Mouse (Mus musculus): Measurements from ENCODE around the gene Ubac1. TPM values are rescaled to one million over a fixed set of nuclear protein-coding genes. Genes with fewer than 3 reads are reported as not detected.

Gene Ubac1
- polyA plus RNA-seq, 1 experiment from 2014 or later, result 139 TPM

DNA sequence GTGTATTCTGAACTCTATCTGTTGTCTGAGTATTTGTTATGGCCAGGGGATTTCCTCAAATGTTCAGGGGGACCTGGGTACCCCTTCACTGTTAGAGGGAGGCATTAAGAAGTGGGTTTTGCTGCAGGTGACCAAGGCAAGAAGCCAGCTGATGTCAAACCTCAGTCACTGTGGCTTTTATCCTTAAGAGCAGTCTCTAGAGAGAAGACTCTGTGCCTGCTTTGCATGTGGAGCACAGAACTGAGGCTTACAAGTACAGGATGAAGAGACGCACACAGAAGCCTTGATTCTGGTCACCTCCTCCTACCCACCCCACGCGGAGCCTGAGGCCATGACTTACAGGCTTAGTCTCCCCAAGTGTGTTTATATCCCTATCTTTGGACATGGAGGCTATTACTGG is 72.3 kb downstream of the Ubac1 start:
- Histone ChIP-seq H3K4me2 (replicated peaks) (no peak overlapping the region), H3K9ac (no peak overlapping the region), H3K4me3 (replicated peaks; ENCODE audit: low read length) (no peak overlapping the region), H3K27me3 (ENCODE audit: control insufficient read depth, insufficient read depth, low read length) (no peaks in the 10 kb centered on the region), H3K9me3 (ENCODE audit: control insufficient read depth, low read length) (no peaks in the 10 kb centered on the region), H3K36me3 (replicated peaks; ENCODE audit: control insufficient read depth, insufficient read depth) (peaks cover 80% of the 10 kb centered on the region), H3K4me1 (replicated peaks; ENCODE audit: control insufficient read depth, insufficient read depth, low read length) (no peaks in the 10 kb centered on the region), H3K27ac (no peak overlapping the region)
- 92% methylated on average over 3 of the region's 3 CpGs for WGBS
- DNase-seq (ENCODE audit: low spot score) (no peak), ATAC-seq (ENCODE audit: low FRiP score) (no peak)

Other genes starting within 250 kb of the Ubac1 start
- not detected in 2 replicates for gene Lcn11, start 244.7 kb downstream of the Ubac1 start, polyA plus RNA-seq (2014; fragmentation: Nextera tagmentation; extraction: Ambion mirVana)
- not detected in 2 replicates for gene Gm13539, start 239.5 kb downstream of the Ubac1 start, polyA plus RNA-seq (2014; fragmentation: Nextera tagmentation; extraction: Ambion mirVana)
- gene Glt6d1, start 205.9 kb downstream of the Ubac1 start, polyA plus RNA-seq (2014; fragmentation: Nextera tagmentation; extraction: Ambion mirVana), result not detected in 2 replicates
- gene Lcn9, start 198.6 kb downstream of the Ubac1 start, polyA plus RNA-seq (2014; fragmentation: Nextera tagmentation; extraction: Ambion mirVana), result not detected in 2 replicates
- not detected in 2 replicates for gene Sohlh1, start 174.5 kb downstream of the Ubac1 start, polyA plus RNA-seq (2014; fragmentation: Nextera tagmentation; extraction: Ambion mirVana)
- 20.4 and 20.6 TPM in 2 replicates for gene Kcnt1, start 158.0 kb downstream of the Ubac1 start, polyA plus RNA-seq (2014; fragmentation: Nextera tagmentation; extraction: Ambion mirVana)
- 99.6 and 101 TPM in 2 replicates for gene Camsap1, start 38.5 kb downstream of the Ubac1 start, polyA plus RNA-seq (2014; fragmentation: Nextera tagmentation; extraction: Ambion mirVana)
- 18.3 and 19.2 TPM in 2 replicates for gene Nacc2, start 101.5 kb upstream of the Ubac1 start, polyA plus RNA-seq (2014; fragmentation: Nextera tagmentation; extraction: Ambion mirVana)
- gene Lhx3, start 186.5 kb upstream of the Ubac1 start, polyA plus RNA-seq (2014; fragmentation: Nextera tagmentation; extraction: Ambion mirVana), result 5.5 and 5.8 TPM in 2 replicates
- gene Qsox2, start 215.8 kb upstream of the Ubac1 start, polyA plus RNA-seq (2014; fragmentation: Nextera tagmentation; extraction: Ambion mirVana), result 15.2 and 16.1 TPM in 2 replicates